Mouse (Mus musculus): ENCODE results near the gene E4f1. TPM values are rescaled to one million over a fixed set of nuclear protein-coding genes. Genes with fewer than 3 reads are reported as not detected.
"Not testable (repeated sequence)": the region's sequence is repeated elsewhere in the genome, so short reads cannot be mapped to it uniquely, and the experiment has no call there.

E4f1 gene
- polyA plus RNA-seq, 1 experiment from 2014 or later: 36.2 TPM

GRCm38 (mm10) chr17:24468636-24469246 lies 1.4 kb downstream of the E4f1 start:
- 93% methylated on average over 5 of the region's 5 CpGs for WGBS
- no peaks in the 10 kb centered on the region for H3K9me3 ChIP-seq (replicated peaks)
- peaks cover 26% of the 10 kb centered on the region for H3K4me1 ChIP-seq

GRCm38 (mm10) chr17:24463374-24464133 lies 6.6 kb downstream of the E4f1 start:
- DNase-seq (ENCODE audit: low spot score): no peak
- Histone ChIP-seq H3K4me1 (no peaks in the 10 kb centered on the region), H3K27me3 (ENCODE audit: low read depth, poor library complexity, severe bottlenecking) (no peaks in the 10 kb centered on the region), H3K9me3 (replicated peaks) (no peaks in the 10 kb centered on the region), H3K27ac (replicated peaks) (no peak overlapping the region), H3K36me3 (no peaks in the 10 kb centered on the region), H3K4me3 (no peak overlapping the region)
- 61% methylated on average over 6 of the region's 6 CpGs for WGBS

More at GRCm38 (mm10) chr17:24468636-24469246, 1.4 kb downstream of the E4f1 start:
- no peak overlapping the region for H3K4me3 ChIP-seq
- peaks cover 15% of the 10 kb centered on the region for H3K36me3 ChIP-seq
- DNase-seq (ENCODE audit: low spot score): no peak
- H3K27me3 ChIP-seq (ENCODE audit: low read depth, poor library complexity, severe bottlenecking): no peaks in the 10 kb centered on the region
- no peak overlapping the region for H3K27ac ChIP-seq (replicated peaks)

GRCm38 (mm10) chr17:24462932-24463331 lies 7.2 kb downstream of the E4f1 start:
- no peak overlapping the region for H3K27ac ChIP-seq (replicated peaks)
- H3K4me1 ChIP-seq: no peaks in the 10 kb centered on the region
- no peaks in the 10 kb centered on the region for H3K27me3 ChIP-seq (ENCODE audit: low read depth, poor library complexity, severe bottlenecking)
- no peak overlapping the region for H3K4me3 ChIP-seq
- DNase-seq (ENCODE audit: low spot score): no peak
- WGBS: 83% methylated on average over 1 of the region's 1 CpGs
- H3K36me3 ChIP-seq: no peaks in the 10 kb centered on the region
- H3K9me3 ChIP-seq (replicated peaks): no peaks in the 10 kb centered on the region

GRCm38 (mm10) chr17:24461580-24461979 lies 8.5 kb downstream of the E4f1 start:
- Histone ChIP-seq H3K9me3 (replicated peaks) (no peaks in the 10 kb centered on the region), H3K36me3 (no peaks in the 10 kb centered on the region), H3K27ac (replicated peaks) (no peak overlapping the region), H3K4me3 (no peak overlapping the region), H3K4me1 (no peaks in the 10 kb centered on the region), H3K27me3 (ENCODE audit: low read depth, poor library complexity, severe bottlenecking) (no peaks in the 10 kb centered on the region)
- 77% methylated on average over 2 of the region's 2 CpGs for WGBS
- DNase-seq (ENCODE audit: low spot score): no peak

- peaks cover 12% of the 10 kb centered on the region for H3K36me3 ChIP-seq
- peak overlapping the region; percentile 86 for H3K4me3 ChIP-seq
- H3K27ac ChIP-seq (replicated peaks); H3K27me3 ChIP-seq (ENCODE audit: low read depth, poor library complexity, severe bottlenecking); H3K9me3 ChIP-seq (replicated peaks); DNase-seq (ENCODE audit: low spot score): not testable (repeated sequence)
- 53% methylated on average over 10 of the region's 10 CpGs for WGBS
- peaks cover 15% of the 10 kb centered on the region for H3K4me1 ChIP-seq
Measured at GRCm38 (mm10) chr17:24455523-24456206, 14.4 kb downstream of the E4f1 start.

- Histone ChIP-seq H3K27ac (replicated peaks) (peak overlapping the region; percentile 94), H3K27me3 (ENCODE audit: low read depth, poor library complexity, severe bottlenecking) (no peaks in the 10 kb centered on the region), H3K4me3 (peak overlapping the region; percentile 86), H3K9me3 (replicated peaks) (no peaks in the 10 kb centered on the region), H3K4me1 (peaks cover 15% of the 10 kb centered on the region), H3K36me3 (peaks cover 19% of the 10 kb centered on the region)
- DNase-seq (ENCODE audit: low spot score): peak; percentile 100
- under 1% methylated on average over 67 of the region's 67 CpGs for WGBS
Measured at GRCm38 (mm10) chr17:24454756-24455522, 15.2 kb downstream of the E4f1 start.

- peak overlapping the region; percentile 94 for H3K27ac ChIP-seq (replicated peaks)
- peaks cover 26% of the 10 kb centered on the region for H3K36me3 ChIP-seq
- no peaks in the 10 kb centered on the region for H3K27me3 ChIP-seq (ENCODE audit: low read depth, poor library complexity, severe bottlenecking)
- H3K4me3 ChIP-seq: peak overlapping the region; percentile 86
- no peak for DNase-seq (ENCODE audit: low spot score)
- H3K4me1 ChIP-seq: peaks cover 15% of the 10 kb centered on the region
- no peaks in the 10 kb centered on the region for H3K9me3 ChIP-seq (replicated peaks)
- WGBS: 13% methylated on average over 14 of the region's 14 CpGs
Measured at GRCm38 (mm10) chr17:24454218-24454755, 15.8 kb downstream of the E4f1 start.

- Histone ChIP-seq H3K36me3 (peaks cover 35% of the 10 kb centered on the region), H3K4me1 (peaks cover 15% of the 10 kb centered on the region), H3K27ac (replicated peaks) (no peak overlapping the region), H3K4me3 (peak overlapping the region; percentile 86; the same call in 1 of the 2 replicates), H3K27me3 (ENCODE audit: low read depth, poor library complexity, severe bottlenecking) (no peaks in the 10 kb centered on the region), H3K9me3 (replicated peaks) (no peaks in the 10 kb centered on the region)
- DNase-seq (ENCODE audit: low spot score): no peak
- WGBS: 88% methylated on average over 2 of the region's 2 CpGs
Measured at GRCm38 (mm10) chr17:24453372-24453771, 16.7 kb downstream of the E4f1 start.

GRCm38 (mm10) chr17:24451220-24451619 lies 18.9 kb downstream of the E4f1 start:
- DNase-seq (ENCODE audit: low spot score): no peak
- whole genome bisulfite sequencing: 96% methylated on average over 6 of the region's 6 CpGs
- Histone ChIP-seq H3K36me3 (peaks cover 57% of the 10 kb centered on the region), H3K27ac (replicated peaks) (no peak overlapping the region), H3K27me3 (ENCODE audit: low read depth, poor library complexity, severe bottlenecking) (no peaks in the 10 kb centered on the region), H3K4me1 (peaks cover 15% of the 10 kb centered on the region), H3K4me3 (no peak overlapping the region), H3K9me3 (replicated peaks) (no peaks in the 10 kb centered on the region)

- peaks cover 13% of the 10 kb centered on the region for H3K4me1 ChIP-seq
- peaks cover 74% of the 10 kb centered on the region for H3K36me3 ChIP-seq
- no peaks in the 10 kb centered on the region for H3K9me3 ChIP-seq (replicated peaks)
- no peak for DNase-seq (ENCODE audit: low spot score)
- no peaks in the 10 kb centered on the region for H3K27me3 ChIP-seq (ENCODE audit: low read depth, poor library complexity, severe bottlenecking)
- H3K4me3 ChIP-seq: no peak overlapping the region
- 93% methylated on average over 6 of the region's 6 CpGs for whole genome bisulfite sequencing
- no peak overlapping the region for H3K27ac ChIP-seq (replicated peaks)
Measured at GRCm38 (mm10) chr17:24449507-24449906, 20.6 kb downstream of the E4f1 start.

GRCm38 (mm10) chr17:24446590-24446989 lies 23.5 kb downstream of the E4f1 start:
- H3K36me3 ChIP-seq: peaks cover 100% of the 10 kb centered on the region
- 95% methylated on average over 8 of the region's 8 CpGs for WGBS
- H3K27me3 ChIP-seq (ENCODE audit: low read depth, poor library complexity, severe bottlenecking): no peaks in the 10 kb centered on the region
- H3K9me3 ChIP-seq (replicated peaks): no peaks in the 10 kb centered on the region
- no peak overlapping the region for H3K4me3 ChIP-seq
- H3K4me1 ChIP-seq: no peaks in the 10 kb centered on the region
- H3K27ac ChIP-seq (replicated peaks): no peak overlapping the region
- no peak for DNase-seq (ENCODE audit: low spot score)

- 94% methylated on average over 4 of the region's 4 CpGs for WGBS
- no peaks in the 10 kb centered on the region for H3K9me3 ChIP-seq (replicated peaks)
- no peak for DNase-seq (ENCODE audit: low spot score)
- no peak overlapping the region for H3K4me3 ChIP-seq
- no peaks in the 10 kb centered on the region for H3K27me3 ChIP-seq (ENCODE audit: low read depth, poor library complexity, severe bottlenecking)
- H3K4me1 ChIP-seq: no peaks in the 10 kb centered on the region
- no peak overlapping the region for H3K27ac ChIP-seq (replicated peaks)
- H3K36me3 ChIP-seq: peaks cover 100% of the 10 kb centered on the region
Measured at GRCm38 (mm10) chr17:24443409-24443808, 26.7 kb downstream of the E4f1 start.
